Mouse (Mus musculus): ENCODE measurements around the gene D17H6S53E. TPM values are rescaled to one million over a fixed set of nuclear protein-coding genes. Genes with fewer than 3 reads are reported as not detected.

D17H6S53E gene
- total RNA-seq, 1 experiment = 11.2 TPM

DNA sequence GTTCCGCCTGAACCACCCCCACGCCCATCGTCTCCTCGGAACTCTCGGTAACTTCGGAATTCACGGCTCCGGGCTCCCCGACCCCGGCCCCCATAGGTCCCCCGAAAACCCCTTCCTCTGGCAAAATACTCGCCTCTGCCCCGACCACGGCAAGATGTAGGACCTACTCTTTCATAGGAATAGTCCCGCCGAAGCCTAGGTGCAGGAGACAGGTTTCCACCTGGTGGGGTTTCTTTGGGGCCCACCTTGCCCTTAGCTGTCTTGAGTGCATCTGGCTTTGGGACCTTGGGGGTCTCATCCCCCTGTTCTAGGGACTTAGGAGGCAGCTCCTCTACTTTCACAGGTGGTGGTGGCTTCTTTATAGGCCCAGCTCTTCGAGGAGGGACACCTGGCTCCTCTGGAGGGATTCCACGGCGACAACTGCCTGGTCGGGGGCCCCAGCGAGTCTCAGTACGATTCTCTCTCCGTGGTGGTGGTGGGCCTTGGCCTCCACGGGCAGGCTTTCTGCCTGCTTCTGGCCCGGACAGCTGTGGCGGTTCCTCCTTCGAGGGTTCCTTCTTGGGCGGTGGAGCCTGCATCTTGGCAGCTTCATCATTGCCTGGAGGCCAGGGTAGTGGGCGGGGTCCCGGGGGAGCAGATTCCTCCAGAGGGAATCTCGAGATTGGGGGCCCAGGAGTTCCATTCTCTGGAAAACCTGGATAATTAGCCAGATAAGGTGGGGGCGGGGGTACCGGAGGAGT is 30.5 kb downstream of the D17H6S53E start:
- no peak for TF ChIP-seq CHD2 (IDR thresholded peaks at IDR 0.05; ENCODE audit: low read depth, low read length)
- TF ChIP-seq HCFC1 (IDR thresholded peaks at IDR 0.05; ENCODE audit: borderline replicate concordance, insufficient read depth, low read length) = no peak
- no peak for TF ChIP-seq ZC3H11A (IDR thresholded peaks at IDR 0.05; ENCODE audit: borderline replicate concordance, low read depth, low read length)
- no peak for TF ChIP-seq ZNF384 (IDR thresholded peaks at IDR 0.05; ENCODE audit: low read depth, low read length)
- TF ChIP-seq MAFK (IDR thresholded peaks at IDR 0.05; ENCODE audit: insufficient read depth, low read depth, low read length) = no peak
- Histone ChIP-seq H3K4me1 (ENCODE audit: control insufficient read depth in 2 of 2, insufficient read depth in 2 of 2, low read length in 2 of 2, poor library complexity in 1 of 2) (peaks cover 0 to 7% of the 10 kb centered on the region in 2 experiments; a peak in 1 of 4 replicates), H3K36me3 (ENCODE audit: control insufficient read depth, insufficient read depth, low read length, poor library complexity, severe bottlenecking) (peaks cover 98% of the 10 kb centered on the region), H3K9me3 (ENCODE audit: control insufficient read depth, insufficient read depth, low read depth, low read length) (no peaks in the 10 kb centered on the region), H3K27ac (ENCODE audit: insufficient read depth, low read depth, low read length, poor library complexity, severe bottlenecking) (no peak overlapping the region), H3K9ac (ENCODE audit: insufficient read depth, low read depth, low read length, poor library complexity, severe bottlenecking) (no peak overlapping the region), H3K4me3 (ENCODE audit: insufficient read depth in 1 of 2, low read depth in 1 of 2, low read length in 2 of 2, poor library complexity in 1 of 2, severe bottlenecking in 1 of 2) (no peak overlapping the region)
- no peak for DNase-seq (ENCODE audit: low read depth, low spot score)
- in situ Hi-C loops (cut with MboI; ENCODE audit: low sequenced_read_pairs in 2 of 2, unreplicated experiment in 2 of 2) = no loop called here

- Histone ChIP-seq H3K27ac (ENCODE audit: insufficient read depth, low read depth, low read length, poor library complexity, severe bottlenecking) (no peak overlapping the region), H3K4me1 (ENCODE audit: control insufficient read depth in 2 of 2, insufficient read depth in 2 of 2, low read length in 2 of 2, poor library complexity in 1 of 2) (peaks cover 0 to 11% of the 10 kb centered on the region in 2 experiments; a peak in 1 of 4 replicates), H3K9ac (ENCODE audit: insufficient read depth, low read depth, low read length, poor library complexity, severe bottlenecking) (no peak overlapping the region), H3K36me3 (ENCODE audit: control insufficient read depth, insufficient read depth, low read length, poor library complexity, severe bottlenecking) (peaks cover 99% of the 10 kb centered on the region), H3K4me3 (ENCODE audit: insufficient read depth in 1 of 2, low read depth in 1 of 2, low read length in 2 of 2, poor library complexity in 1 of 2, severe bottlenecking in 1 of 2) (no peak overlapping the region), H3K9me3 (ENCODE audit: control insufficient read depth, insufficient read depth, low read depth, low read length) (no peaks in the 10 kb centered on the region)
- in situ Hi-C loops (cut with MboI; ENCODE audit: low sequenced_read_pairs in 2 of 2, unreplicated experiment in 2 of 2) = no loop called here
- DNase-seq (ENCODE audit: low read depth, low spot score) = no peak
- TF ChIP-seq ZNF384 (IDR thresholded peaks at IDR 0.05; ENCODE audit: low read depth, low read length) (no peak), ZC3H11A (IDR thresholded peaks at IDR 0.05; ENCODE audit: borderline replicate concordance, low read depth, low read length) (no peak), HCFC1 (IDR thresholded peaks at IDR 0.05; ENCODE audit: borderline replicate concordance, insufficient read depth, low read length) (no peak), CHD2 (IDR thresholded peaks at IDR 0.05; ENCODE audit: low read depth, low read length) (no peak), MAFK (IDR thresholded peaks at IDR 0.05; ENCODE audit: insufficient read depth, low read depth, low read length) (no peak)
These were observed 31.1 kb downstream of the D17H6S53E start for GRCm38 (mm10) chr17:35157254-35157653.

DNA sequence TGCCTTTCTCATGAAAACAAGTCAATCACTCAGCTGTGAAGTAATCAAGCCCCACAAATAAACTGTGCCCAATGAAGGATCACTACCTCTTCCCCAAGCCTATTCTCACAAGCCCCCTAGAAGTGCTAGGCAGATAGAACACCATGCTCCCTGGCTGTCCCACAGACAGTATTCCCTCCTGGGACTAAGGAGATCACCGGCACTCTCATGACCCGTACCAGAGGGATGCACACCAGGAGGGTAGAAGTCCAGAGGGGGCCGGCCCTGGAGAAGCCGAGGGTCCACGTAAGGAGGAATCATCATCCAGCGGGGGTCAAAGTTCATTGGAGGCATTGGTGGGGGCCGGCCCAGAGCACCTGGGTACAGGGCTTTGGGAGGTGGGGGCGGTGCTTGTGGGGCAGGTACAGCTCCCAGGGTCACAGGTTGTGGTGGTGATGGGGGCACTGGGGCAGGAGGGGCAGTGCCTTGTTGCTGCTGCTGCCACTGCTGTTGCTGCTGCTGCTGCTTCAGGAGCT is 31.5 kb downstream of the D17H6S53E start:
- Histone ChIP-seq H3K36me3 (ENCODE audit: control insufficient read depth, insufficient read depth, low read length, poor library complexity, severe bottlenecking) (peaks cover 99% of the 10 kb centered on the region), H3K9me3 (ENCODE audit: control insufficient read depth, insufficient read depth, low read depth, low read length) (no peaks in the 10 kb centered on the region), H3K9ac (ENCODE audit: insufficient read depth, low read depth, low read length, poor library complexity, severe bottlenecking) (no peak overlapping the region), H3K27ac (ENCODE audit: insufficient read depth, low read depth, low read length, poor library complexity, severe bottlenecking) (no peak overlapping the region), H3K4me1 (ENCODE audit: control insufficient read depth in 2 of 2, insufficient read depth in 2 of 2, low read length in 2 of 2, poor library complexity in 1 of 2) (peaks cover 0 to 11% of the 10 kb centered on the region in 2 experiments; a peak in 1 of 4 replicates), H3K4me3 (ENCODE audit: insufficient read depth in 1 of 2, low read depth in 1 of 2, low read length in 2 of 2, poor library complexity in 1 of 2, severe bottlenecking in 1 of 2) (no peak overlapping the region)
- TF ChIP-seq HCFC1 (IDR thresholded peaks at IDR 0.05; ENCODE audit: borderline replicate concordance, insufficient read depth, low read length) = no peak
- TF ChIP-seq MAFK (IDR thresholded peaks at IDR 0.05; ENCODE audit: insufficient read depth, low read depth, low read length) = no peak
- no peak for TF ChIP-seq CHD2 (IDR thresholded peaks at IDR 0.05; ENCODE audit: low read depth, low read length)
- TF ChIP-seq ZNF384 (IDR thresholded peaks at IDR 0.05; ENCODE audit: low read depth, low read length) = no peak
- no peak for TF ChIP-seq ZC3H11A (IDR thresholded peaks at IDR 0.05; ENCODE audit: borderline replicate concordance, low read depth, low read length)
- in situ Hi-C loops (cut with MboI; ENCODE audit: low sequenced_read_pairs in 2 of 2, unreplicated experiment in 2 of 2) = no loop called here
- no peak for DNase-seq (ENCODE audit: low read depth, low spot score)

DNA sequence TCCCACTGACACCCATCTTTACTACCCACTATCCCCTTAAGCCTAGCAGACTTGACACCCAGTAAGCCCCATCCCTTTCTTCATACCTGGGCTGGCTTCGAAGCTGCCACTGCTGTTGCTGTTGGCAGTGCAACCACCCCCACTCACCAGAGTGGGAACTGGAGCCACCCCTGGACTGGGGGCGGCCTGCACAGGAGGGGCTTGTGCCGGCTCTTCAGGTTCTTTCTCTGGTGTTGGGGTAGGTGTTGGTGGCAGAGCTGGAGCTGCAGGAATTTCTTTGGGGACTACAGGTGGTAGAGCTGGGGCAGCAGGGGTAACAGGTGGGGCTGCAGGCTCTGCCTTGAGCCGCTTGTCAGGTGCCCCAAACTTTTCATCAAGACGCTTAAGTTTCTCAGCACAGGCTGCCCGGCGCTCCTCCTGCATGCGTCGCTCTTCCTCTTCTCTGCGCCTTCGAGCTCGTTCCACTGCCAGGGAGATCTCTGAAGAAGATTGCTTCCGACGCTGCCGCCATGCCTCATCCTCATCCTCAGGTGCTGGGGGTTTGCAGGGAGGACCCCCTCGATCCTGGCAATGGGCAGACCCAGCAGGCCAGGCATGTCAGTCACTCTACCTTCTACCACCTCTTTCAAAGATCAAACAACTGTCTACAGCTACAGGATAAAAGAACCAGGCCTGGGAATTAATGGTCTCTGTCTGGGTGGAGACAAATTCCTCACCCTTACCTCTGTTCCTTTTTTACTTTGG is 32.8 kb downstream of the D17H6S53E start:
- TF ChIP-seq ZNF384 (IDR thresholded peaks at IDR 0.05; ENCODE audit: low read depth, low read length) = no peak
- no peak for TF ChIP-seq MAFK (IDR thresholded peaks at IDR 0.05; ENCODE audit: insufficient read depth, low read depth, low read length)
- TF ChIP-seq ZC3H11A (IDR thresholded peaks at IDR 0.05; ENCODE audit: borderline replicate concordance, low read depth, low read length) = no peak
- TF ChIP-seq CHD2 (IDR thresholded peaks at IDR 0.05; ENCODE audit: low read depth, low read length) = no peak
- no peak for TF ChIP-seq HCFC1 (IDR thresholded peaks at IDR 0.05; ENCODE audit: borderline replicate concordance, insufficient read depth, low read length)
- Histone ChIP-seq H3K9ac (ENCODE audit: insufficient read depth, low read depth, low read length, poor library complexity, severe bottlenecking) (no peak overlapping the region), H3K36me3 (ENCODE audit: control insufficient read depth, insufficient read depth, low read length, poor library complexity, severe bottlenecking) (peaks cover 88% of the 10 kb centered on the region), H3K9me3 (ENCODE audit: control insufficient read depth, insufficient read depth, low read depth, low read length) (no peaks in the 10 kb centered on the region), H3K4me3 (ENCODE audit: insufficient read depth in 1 of 2, low read depth in 1 of 2, low read length in 2 of 2, poor library complexity in 1 of 2, severe bottlenecking in 1 of 2) (no peak overlapping the region), H3K27ac (ENCODE audit: insufficient read depth, low read depth, low read length, poor library complexity, severe bottlenecking) (no peak overlapping the region), H3K4me1 (ENCODE audit: control insufficient read depth in 2 of 2, insufficient read depth in 2 of 2, low read length in 2 of 2, poor library complexity in 1 of 2) (peaks cover 0 to 11% of the 10 kb centered on the region in 2 experiments; a peak in 1 of 4 replicates)
- DNase-seq (ENCODE audit: low read depth, low spot score) = no peak
- in situ Hi-C loops (cut with MboI; ENCODE audit: low sequenced_read_pairs in 2 of 2, unreplicated experiment in 2 of 2) = no loop called here

Data from ES-E14 (cell line).